Mouse (Mus musculus): ENCODE measurements at regions not wholly inside any gene's neighbourhood (a gene's known extent, or its start where the extent isn't known, plus 50 kb on each side); places are given as distances from the start of the nearest gene placed in this dataset.

DNA sequence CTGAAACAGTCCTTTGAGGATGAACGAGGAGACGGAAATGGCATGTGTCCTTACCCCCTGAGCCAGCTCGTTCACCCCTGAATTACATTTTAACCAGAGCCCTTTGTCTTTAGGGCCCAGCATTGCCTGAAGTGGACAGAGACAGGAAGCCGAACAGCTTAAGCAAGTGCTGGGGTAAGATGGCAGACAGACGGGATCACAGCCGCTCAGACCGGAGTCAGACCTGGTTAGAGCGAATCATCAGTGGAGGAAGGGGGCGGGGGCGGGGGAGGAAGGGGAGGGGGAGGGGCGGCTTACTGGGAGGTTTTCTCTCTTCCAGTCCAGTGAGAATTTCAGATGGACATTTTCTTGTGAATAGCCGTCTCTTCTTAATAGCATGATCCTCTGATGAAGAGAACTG, 103.1 kb upstream of the Ankrd55 start:
- Histone ChIP-seq H3K4me3 (replicated peaks; ENCODE audit: low read length) (no peak overlapping the region), H3K9me3 (ENCODE audit: control insufficient read depth, low read length) (no peaks in the 10 kb centered on the region), H3K4me1 (replicated peaks; ENCODE audit: control insufficient read depth, insufficient read depth, low read length) (no peaks in the 10 kb centered on the region), H3K9ac (replicated peaks; ENCODE audit: low read depth, low read length) (no peak overlapping the region), H3K36me3 (ENCODE audit: control insufficient read depth, insufficient read depth) (no peaks in the 10 kb centered on the region), H3K4me2 (ENCODE audit: low read length) (no peak overlapping the region), H3K27ac (ENCODE audit: low read length) (no peak overlapping the region), H3K27me3 (replicated peaks; ENCODE audit: control insufficient read depth, insufficient read depth, low read length) (peaks cover 12% of the 10 kb centered on the region)
- 57% methylated on average over 12 of the region's 12 CpGs for WGBS
- ATAC-seq = no peak

DNA sequence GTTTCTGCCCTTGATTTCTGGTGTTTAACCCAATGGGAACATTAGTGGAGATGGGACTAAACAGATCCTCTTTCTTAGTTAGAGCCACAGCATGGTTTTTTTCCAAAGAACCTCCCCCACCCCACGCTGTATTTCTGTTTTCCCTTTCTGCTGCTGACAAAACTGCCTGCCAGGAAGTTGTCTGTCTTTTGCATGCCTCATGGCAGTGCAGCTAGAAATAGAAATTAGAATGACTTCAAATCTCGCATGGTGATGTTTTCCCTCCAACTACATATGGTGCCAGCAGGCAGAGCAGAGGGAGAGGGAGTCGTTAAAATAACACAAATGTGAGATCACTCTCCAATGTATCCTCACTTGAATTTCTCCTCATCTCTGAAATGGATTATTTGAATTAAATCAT, 101.0 kb upstream of the Ankrd55 start:
- ATAC-seq = peak; percentile 95
- no peaks in the 10 kb centered on the region for H3K4me1 ChIP-seq (replicated peaks; ENCODE audit: control insufficient read depth, insufficient read depth, low read length)
- no peak overlapping the region for H3K4me3 ChIP-seq (replicated peaks; ENCODE audit: low read length)
- no peak overlapping the region for H3K27ac ChIP-seq (ENCODE audit: low read length)
- H3K9me3 ChIP-seq (ENCODE audit: control insufficient read depth, low read length) = no peaks in the 10 kb centered on the region
- no peak overlapping the region for H3K9ac ChIP-seq (replicated peaks; ENCODE audit: low read depth, low read length)
- H3K4me2 ChIP-seq (ENCODE audit: low read length) = no peak overlapping the region
- no peaks in the 10 kb centered on the region for H3K36me3 ChIP-seq (ENCODE audit: control insufficient read depth, insufficient read depth)
- 33% methylated on average over 3 of the region's 3 CpGs for WGBS
- H3K27me3 ChIP-seq (replicated peaks; ENCODE audit: control insufficient read depth, insufficient read depth, low read length) = peaks cover 12% of the 10 kb centered on the region

GRCm38 (mm10) chr13:112188313-112188712, 99.9 kb upstream of the Ankrd55 start:
- peaks cover 9% of the 10 kb centered on the region for H3K27me3 ChIP-seq (replicated peaks; ENCODE audit: control insufficient read depth, insufficient read depth, low read length)
- H3K4me2 ChIP-seq (ENCODE audit: low read length) = no peak overlapping the region
- H3K36me3 ChIP-seq (ENCODE audit: control insufficient read depth, insufficient read depth) = no peaks in the 10 kb centered on the region
- no peaks in the 10 kb centered on the region for H3K9me3 ChIP-seq (ENCODE audit: control insufficient read depth, low read length)
- H3K4me3 ChIP-seq (replicated peaks; ENCODE audit: low read length) = no peak overlapping the region
- ATAC-seq = no peak
- H3K27ac ChIP-seq (ENCODE audit: low read length) = no peak overlapping the region
- no peaks in the 10 kb centered on the region for H3K4me1 ChIP-seq (replicated peaks; ENCODE audit: control insufficient read depth, insufficient read depth, low read length)
- no peak overlapping the region for H3K9ac ChIP-seq (replicated peaks; ENCODE audit: low read depth, low read length)
- WGBS = 80% methylated on average over 7 of the region's 7 CpGs

DNA sequence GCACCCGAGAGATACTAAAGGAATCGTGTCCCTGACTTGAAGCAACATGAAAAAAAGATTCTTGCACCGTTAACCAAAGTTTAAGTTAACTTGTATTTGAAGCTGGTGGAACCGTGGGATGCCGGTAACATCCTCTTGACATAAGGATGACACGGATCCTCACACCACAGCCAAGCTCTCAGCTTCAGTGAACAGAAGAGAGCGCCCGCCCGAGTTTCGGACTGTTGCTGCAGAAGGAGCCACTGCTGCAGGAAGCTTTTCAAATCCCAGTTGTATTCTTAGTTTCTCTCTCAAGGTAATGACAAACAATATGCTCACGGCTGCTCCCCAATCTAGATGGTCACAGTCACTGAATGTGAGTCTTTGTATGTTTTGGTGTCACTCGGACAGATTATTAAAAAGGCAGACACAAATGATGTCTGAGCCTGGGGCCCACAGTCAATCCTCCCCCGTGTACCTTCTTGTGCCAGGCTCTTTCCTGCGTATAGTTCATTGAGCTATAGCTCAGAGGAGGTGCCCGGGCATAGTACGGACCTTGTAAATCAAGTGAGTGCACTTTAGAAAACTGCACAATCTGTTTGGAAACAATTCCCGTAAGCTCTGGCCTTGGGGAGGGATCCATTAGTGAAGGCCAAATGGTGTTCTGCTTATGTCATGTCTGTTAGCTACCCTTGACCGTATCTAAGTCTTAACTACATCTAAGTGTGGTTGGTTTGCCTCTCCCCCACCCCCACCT, 99.3 kb upstream of the Ankrd55 start:
- H3K9ac ChIP-seq (replicated peaks; ENCODE audit: low read depth, low read length) = no peak overlapping the region
- ATAC-seq = no peak
- H3K4me2 ChIP-seq (ENCODE audit: low read length) = no peak overlapping the region
- no peaks in the 10 kb centered on the region for H3K36me3 ChIP-seq (ENCODE audit: control insufficient read depth, insufficient read depth)
- H3K9me3 ChIP-seq (ENCODE audit: control insufficient read depth, low read length) = no peaks in the 10 kb centered on the region
- H3K4me3 ChIP-seq (replicated peaks; ENCODE audit: low read length) = no peak overlapping the region
- no peak overlapping the region for H3K27ac ChIP-seq (ENCODE audit: low read length)
- H3K4me1 ChIP-seq (replicated peaks; ENCODE audit: control insufficient read depth, insufficient read depth, low read length) = no peaks in the 10 kb centered on the region
- 92% methylated on average over 18 of the region's 18 CpGs for WGBS
- H3K27me3 ChIP-seq (replicated peaks; ENCODE audit: control insufficient read depth, insufficient read depth, low read length) = peaks cover 9% of the 10 kb centered on the region

GRCm38 (mm10) chr13:112189605-112190004, 98.6 kb upstream of the Ankrd55 start:
- Histone ChIP-seq H3K9ac (replicated peaks; ENCODE audit: low read depth, low read length) (no peak overlapping the region), H3K36me3 (ENCODE audit: control insufficient read depth, insufficient read depth) (no peaks in the 10 kb centered on the region), H3K27me3 (replicated peaks; ENCODE audit: control insufficient read depth, insufficient read depth, low read length) (peaks cover 6% of the 10 kb centered on the region), H3K4me3 (replicated peaks; ENCODE audit: low read length) (no peak overlapping the region), H3K27ac (ENCODE audit: low read length) (no peak overlapping the region), H3K4me1 (replicated peaks; ENCODE audit: control insufficient read depth, insufficient read depth, low read length) (no peaks in the 10 kb centered on the region), H3K9me3 (ENCODE audit: control insufficient read depth, low read length) (no peaks in the 10 kb centered on the region), H3K4me2 (ENCODE audit: low read length) (no peak overlapping the region)
- ATAC-seq = no peak
- WGBS = 46% methylated on average over 5 of the region's 5 CpGs

DNA sequence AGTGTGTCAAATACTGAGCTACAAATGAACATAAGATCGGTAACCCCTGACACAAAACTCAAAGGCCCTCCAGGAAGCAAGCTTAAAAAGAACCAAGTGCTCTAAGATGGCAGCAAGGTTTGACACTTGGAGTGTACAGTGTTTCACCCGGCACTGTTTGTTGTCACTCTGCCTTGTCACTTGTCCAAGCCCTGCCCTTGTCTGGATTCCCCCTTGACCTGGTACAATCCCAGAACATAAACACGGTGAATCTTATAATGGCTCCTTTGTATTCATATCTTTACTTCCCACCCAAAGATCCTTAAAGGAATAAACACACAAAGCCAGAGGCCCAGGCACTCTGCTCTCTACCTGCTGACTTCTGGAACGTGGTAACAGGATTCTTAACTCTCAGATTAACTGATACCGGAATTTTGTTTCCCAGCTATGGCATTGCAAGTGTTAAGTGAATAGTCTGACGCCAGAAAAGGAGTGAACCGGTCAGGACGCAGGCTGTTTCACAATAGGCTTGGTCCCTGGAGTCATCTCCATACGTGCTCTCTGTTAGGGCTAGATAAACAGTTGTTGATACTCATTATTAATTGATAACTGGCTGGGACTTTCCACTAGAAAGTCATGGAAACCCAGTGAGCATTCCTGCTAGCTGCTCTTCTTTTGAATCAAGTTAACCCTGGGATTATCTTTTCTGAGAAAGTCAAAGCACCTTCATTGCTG, 95.9 kb upstream of the Ankrd55 start:
- Histone ChIP-seq H3K36me3 (ENCODE audit: control insufficient read depth, insufficient read depth) (no peaks in the 10 kb centered on the region), H3K9ac (replicated peaks; ENCODE audit: low read depth, low read length) (no peak overlapping the region), H3K9me3 (ENCODE audit: control insufficient read depth, low read length) (no peaks in the 10 kb centered on the region), H3K27ac (ENCODE audit: low read length) (no peak overlapping the region), H3K4me3 (replicated peaks; ENCODE audit: low read length) (no peak overlapping the region), H3K4me2 (ENCODE audit: low read length) (no peak overlapping the region), H3K4me1 (replicated peaks; ENCODE audit: control insufficient read depth, insufficient read depth, low read length) (peaks cover 7% of the 10 kb centered on the region; the same call in 1 of the 2 replicates), H3K27me3 (replicated peaks; ENCODE audit: control insufficient read depth, insufficient read depth, low read length) (peaks cover 9% of the 10 kb centered on the region)
- ATAC-seq = no peak
- 50% methylated on average over 9 of the region's 9 CpGs for WGBS

- peaks cover 7% of the 10 kb centered on the region; the same call in 1 of the 2 replicates for H3K4me1 ChIP-seq (replicated peaks; ENCODE audit: control insufficient read depth, insufficient read depth, low read length)
- H3K9me3 ChIP-seq (ENCODE audit: control insufficient read depth, low read length) = no peaks in the 10 kb centered on the region
- H3K27ac ChIP-seq (ENCODE audit: low read length) = no peak overlapping the region
- no peak overlapping the region for H3K9ac ChIP-seq (replicated peaks; ENCODE audit: low read depth, low read length)
- H3K36me3 ChIP-seq (ENCODE audit: control insufficient read depth, insufficient read depth) = no peaks in the 10 kb centered on the region
- 85% methylated on average over 5 of the region's 5 CpGs for WGBS
- no peak for ATAC-seq
- peaks cover 11% of the 10 kb centered on the region for H3K27me3 ChIP-seq (replicated peaks; ENCODE audit: control insufficient read depth, insufficient read depth, low read length)
- no peak overlapping the region for H3K4me3 ChIP-seq (replicated peaks; ENCODE audit: low read length)
- H3K4me2 ChIP-seq (ENCODE audit: low read length) = no peak overlapping the region
These were observed 94.6 kb upstream of the Ankrd55 start for GRCm38 (mm10) chr13:112193676-112194075.

DNA sequence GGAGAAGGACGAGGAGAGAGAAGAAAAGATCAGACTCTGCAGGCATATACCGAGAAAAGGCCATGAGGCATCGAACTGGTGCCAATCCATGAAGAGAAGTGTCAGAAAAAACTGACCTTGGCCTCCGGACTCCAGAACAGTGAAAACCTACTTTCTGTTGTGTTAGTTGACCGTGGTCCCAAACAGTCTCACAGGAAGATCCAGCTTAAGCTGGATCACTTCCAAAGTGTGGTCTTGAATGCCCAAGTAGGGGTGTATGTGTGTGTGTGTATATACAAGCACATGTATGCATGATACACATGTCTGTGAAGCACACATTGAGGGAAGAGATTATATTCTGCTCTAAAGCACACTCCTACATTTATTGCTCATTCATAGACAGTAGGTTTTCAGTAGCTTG, 93.3 kb upstream of the Ankrd55 start:
- 72% methylated on average over 5 of the region's 5 CpGs for WGBS
- Histone ChIP-seq H3K4me2 (ENCODE audit: low read length) (no peak overlapping the region), H3K36me3 (ENCODE audit: control insufficient read depth, insufficient read depth) (no peaks in the 10 kb centered on the region), H3K9ac (replicated peaks; ENCODE audit: low read depth, low read length) (no peak overlapping the region), H3K27ac (ENCODE audit: low read length) (no peak overlapping the region), H3K9me3 (ENCODE audit: control insufficient read depth, low read length) (no peaks in the 10 kb centered on the region), H3K4me3 (replicated peaks; ENCODE audit: low read length) (no peak overlapping the region), H3K4me1 (replicated peaks; ENCODE audit: control insufficient read depth, insufficient read depth, low read length) (peaks cover 7% of the 10 kb centered on the region; the same call in 1 of the 2 replicates), H3K27me3 (replicated peaks; ENCODE audit: control insufficient read depth, insufficient read depth, low read length) (peaks cover 11% of the 10 kb centered on the region)
- ATAC-seq = no peak

- Histone ChIP-seq H3K27ac (ENCODE audit: low read length) (no peak overlapping the region), H3K4me3 (replicated peaks; ENCODE audit: low read length) (no peak overlapping the region), H3K9ac (replicated peaks; ENCODE audit: low read depth, low read length) (no peak overlapping the region), H3K9me3 (ENCODE audit: control insufficient read depth, low read length) (no peaks in the 10 kb centered on the region), H3K36me3 (ENCODE audit: control insufficient read depth, insufficient read depth) (no peaks in the 10 kb centered on the region), H3K4me2 (ENCODE audit: low read length) (peak overlapping the region; percentile 18; the same call in 1 of the 2 replicates), H3K4me1 (replicated peaks; ENCODE audit: control insufficient read depth, insufficient read depth, low read length) (peaks cover 7% of the 10 kb centered on the region; the same call in 1 of the 2 replicates), H3K27me3 (replicated peaks; ENCODE audit: control insufficient read depth, insufficient read depth, low read length) (peaks cover 11% of the 10 kb centered on the region)
- 12% methylated on average over 13 of the region's 13 CpGs for WGBS
- ATAC-seq = no peak
These were observed 91.5 kb upstream of the Ankrd55 start for GRCm38 (mm10) chr13:112196789-112197188.

All from forebrain, embryonic 16.5 days (tissue).